Mouse (Mus musculus): Measurements from ENCODE around the gene Ptprs. TPM values are rescaled to one million over a fixed set of nuclear protein-coding genes. Genes with fewer than 3 reads are reported as not detected.

Ptprs gene
- polyA plus RNA-seq, 1 experiment = 24.6 TPM

- H3K4me3 ChIP-seq (replicated peaks) = no peak overlapping the region
- H3K27me3 ChIP-seq (replicated peaks) = peaks cover 18% of the 10 kb centered on the region
- TF ChIP-seq GATA1 (IDR thresholded peaks at IDR 0.05; ENCODE audit: borderline replicate concordance, low read length) (no peak), FLI1 (IDR thresholded peaks at IDR 0.05; ENCODE audit: low read length) (no peak)
- H3K9me3 ChIP-seq = no peaks in the 10 kb centered on the region
- peaks cover 27% of the 10 kb centered on the region for H3K36me3 ChIP-seq (replicated peaks; ENCODE audit: low read length)
- peaks cover 48% of the 10 kb centered on the region for H3K4me1 ChIP-seq
Observed at GRCm38 (mm10) chr17:56442316-56442715, 34.0 kb downstream of the Ptprs start.

GRCm38 (mm10) chr17:56439731-56440460 lies 36.4 kb downstream of the Ptprs start:
- no peak overlapping the region for H3K4me3 ChIP-seq (replicated peaks)
- H3K4me1 ChIP-seq = peaks cover 46% of the 10 kb centered on the region
- TF ChIP-seq GATA1 (IDR thresholded peaks at IDR 0.05; ENCODE audit: borderline replicate concordance, low read length) (no peak), FLI1 (IDR thresholded peaks at IDR 0.05; ENCODE audit: low read length) (no peak)
- H3K36me3 ChIP-seq (replicated peaks; ENCODE audit: low read length) = peaks cover 36% of the 10 kb centered on the region
- peaks cover 18% of the 10 kb centered on the region for H3K27me3 ChIP-seq (replicated peaks)
- H3K9me3 ChIP-seq = no peaks in the 10 kb centered on the region

- no peak overlapping the region for H3K4me3 ChIP-seq (replicated peaks)
- H3K36me3 ChIP-seq (replicated peaks; ENCODE audit: low read length) = peaks cover 54% of the 10 kb centered on the region
- H3K27me3 ChIP-seq (replicated peaks) = peaks cover 36% of the 10 kb centered on the region
- H3K4me1 ChIP-seq = peaks cover 11% of the 10 kb centered on the region
- TF ChIP-seq FLI1 (IDR thresholded peaks at IDR 0.05; ENCODE audit: low read length) = no peak
- TF ChIP-seq GATA1 (IDR thresholded peaks at IDR 0.05; ENCODE audit: borderline replicate concordance, low read length) = no peak
- no peaks in the 10 kb centered on the region for H3K9me3 ChIP-seq
Observed at GRCm38 (mm10) chr17:56431582-56431981, 44.7 kb downstream of the Ptprs start.

- H3K36me3 ChIP-seq (replicated peaks; ENCODE audit: low read length) = peaks cover 38% of the 10 kb centered on the region
- no peak overlapping the region for H3K4me3 ChIP-seq (replicated peaks)
- no peak for TF ChIP-seq GATA1 (IDR thresholded peaks at IDR 0.05; ENCODE audit: borderline replicate concordance, low read length)
- TF ChIP-seq FLI1 (IDR thresholded peaks at IDR 0.05; ENCODE audit: low read length) = no peak
- peaks cover 29% of the 10 kb centered on the region for H3K4me1 ChIP-seq
- peaks cover 58% of the 10 kb centered on the region for H3K27me3 ChIP-seq (replicated peaks)
- H3K9me3 ChIP-seq = no peaks in the 10 kb centered on the region
Observed at GRCm38 (mm10) chr17:56427857-56428256, 48.4 kb downstream of the Ptprs start.

GRCm38 (mm10) chr17:56425941-56426340 lies 50.3 kb downstream of the Ptprs start:
- H3K4me1 ChIP-seq = peaks cover 19% of the 10 kb centered on the region
- peaks cover 57% of the 10 kb centered on the region for H3K27me3 ChIP-seq (replicated peaks)
- H3K36me3 ChIP-seq (replicated peaks; ENCODE audit: low read length) = peaks cover 49% of the 10 kb centered on the region
- TF ChIP-seq GATA1 (IDR thresholded peaks at IDR 0.05; ENCODE audit: borderline replicate concordance, low read length) (no peak), FLI1 (IDR thresholded peaks at IDR 0.05; ENCODE audit: low read length) (no peak)
- no peaks in the 10 kb centered on the region for H3K9me3 ChIP-seq
- peak overlapping the region; percentile 89 for H3K4me3 ChIP-seq (replicated peaks)

- TF ChIP-seq GATA1 (IDR thresholded peaks at IDR 0.05; ENCODE audit: borderline replicate concordance, low read length) (no peak), FLI1 (IDR thresholded peaks at IDR 0.05; ENCODE audit: low read length) (no peak)
- Histone ChIP-seq H3K27me3 (replicated peaks) (peaks cover 59% of the 10 kb centered on the region), H3K4me3 (replicated peaks) (peak overlapping the region; percentile 89), H3K36me3 (replicated peaks; ENCODE audit: low read length) (peaks cover 53% of the 10 kb centered on the region), H3K4me1 (peaks cover 19% of the 10 kb centered on the region), H3K9me3 (no peaks in the 10 kb centered on the region)
Observed at GRCm38 (mm10) chr17:56425584-56425914, 50.7 kb downstream of the Ptprs start.

- TF ChIP-seq FLI1 (IDR thresholded peaks at IDR 0.05; ENCODE audit: low read length) = no peak
- TF ChIP-seq GATA1 (IDR thresholded peaks at IDR 0.05; ENCODE audit: borderline replicate concordance, low read length) = no peak
- peaks cover 59% of the 10 kb centered on the region for H3K36me3 ChIP-seq (replicated peaks; ENCODE audit: low read length)
- H3K27me3 ChIP-seq (replicated peaks) = peaks cover 63% of the 10 kb centered on the region
- no peaks in the 10 kb centered on the region for H3K9me3 ChIP-seq
- peaks cover 22% of the 10 kb centered on the region for H3K4me1 ChIP-seq
- H3K4me3 ChIP-seq (replicated peaks) = peak overlapping the region; percentile 89
Observed at GRCm38 (mm10) chr17:56424726-56425583, 51.3 kb downstream of the Ptprs start.

GRCm38 (mm10) chr17:56420022-56420421 lies 56.3 kb downstream of the Ptprs start:
- peaks cover 13% of the 10 kb centered on the region for H3K4me1 ChIP-seq
- TF ChIP-seq GATA1 (IDR thresholded peaks at IDR 0.05; ENCODE audit: borderline replicate concordance, low read length) (no peak), FLI1 (IDR thresholded peaks at IDR 0.05; ENCODE audit: low read length) (no peak)
- H3K4me3 ChIP-seq (replicated peaks) = peak overlapping the region; percentile 11
- H3K27me3 ChIP-seq (replicated peaks) = peaks cover 34% of the 10 kb centered on the region
- H3K36me3 ChIP-seq (replicated peaks; ENCODE audit: low read length) = peaks cover 90% of the 10 kb centered on the region
- no peaks in the 10 kb centered on the region for H3K9me3 ChIP-seq

GRCm38 (mm10) chr17:56418304-56418703 lies 58.0 kb downstream of the Ptprs start:
- Histone ChIP-seq H3K4me1 (peaks cover 12% of the 10 kb centered on the region; the same call in 1 of the 2 replicates), H3K9me3 (no peaks in the 10 kb centered on the region), H3K36me3 (replicated peaks; ENCODE audit: low read length) (peaks cover 95% of the 10 kb centered on the region), H3K27me3 (replicated peaks) (peaks cover 22% of the 10 kb centered on the region), H3K4me3 (replicated peaks) (peak overlapping the region; percentile 52)
- no peak for TF ChIP-seq GATA1 (IDR thresholded peaks at IDR 0.05; ENCODE audit: borderline replicate concordance, low read length)
- TF ChIP-seq FLI1 (IDR thresholded peaks at IDR 0.05; ENCODE audit: low read length) = no peak

GRCm38 (mm10) chr17:56414785-56415184 lies 61.5 kb downstream of the Ptprs start:
- Histone ChIP-seq H3K4me3 (replicated peaks) (no peak overlapping the region), H3K4me1 (peaks cover 21% of the 10 kb centered on the region), H3K9me3 (no peaks in the 10 kb centered on the region), H3K27me3 (replicated peaks) (peaks cover 14% of the 10 kb centered on the region), H3K36me3 (replicated peaks; ENCODE audit: low read length) (peaks cover 87% of the 10 kb centered on the region)
- TF ChIP-seq GATA1 (IDR thresholded peaks at IDR 0.05; ENCODE audit: borderline replicate concordance, low read length) (no peak), FLI1 (IDR thresholded peaks at IDR 0.05; ENCODE audit: low read length) (no peak)
